Mouse (Mus musculus): ENCODE measurements at regions not wholly inside any gene's neighbourhood (a gene's known extent, or its start where the extent isn't known, plus 50 kb on each side); places are given as distances from the start of the nearest gene placed in this dataset.

- no peak for TF ChIP-seq CTCF (IDR thresholded peaks at IDR 0.05)
- H3K27me3 ChIP-seq: peaks cover 7% of the 10 kb centered on the region
- in situ Hi-C loops (cut with MboI; ENCODE audit: low pct_unique_long_range_greater_than_20kb): no loop called here
- ChIA-PET POLR2A (interaction anchor here (0.6 kb wide), 1 partner anchor 580 kb away, joined by 3 read pairs; no protein-coding TSS in a partner anchor), CTCF (interaction anchor here (1.0 kb wide), 1 partner anchor 28 kb away, joined by 3 read pairs; no protein-coding TSS in a partner anchor)
- no peak for ATAC-seq
- no peak for DNase-seq (ENCODE audit: low read depth, low spot score)
These were observed 119.1 kb downstream of the Ube2e3 start for GRCm38 (mm10) chr2:78986984-78987383.

- ChIA-PET CTCF (interaction anchor here (1.0 kb wide), 1 partner anchor 28 kb away, joined by 3 read pairs; no protein-coding TSS in a partner anchor), POLR2A (interaction anchor here (0.6 kb wide), 1 partner anchor 580 kb away, joined by 3 read pairs; no protein-coding TSS in a partner anchor)
- no peak for ATAC-seq
- H3K27me3 ChIP-seq: peaks cover 5% of the 10 kb centered on the region
- in situ Hi-C loops (cut with MboI; ENCODE audit: low pct_unique_long_range_greater_than_20kb): no loop called here
- no peak for TF ChIP-seq CTCF (IDR thresholded peaks at IDR 0.05)
- DNase-seq (ENCODE audit: low read depth, low spot score): no peak
These were observed 119.5 kb downstream of the Ube2e3 start for GRCm38 (mm10) chr2:78987388-78987787.

- ATAC-seq: no peak
- in situ Hi-C loops (cut with MboI; ENCODE audit: low pct_unique_long_range_greater_than_20kb): no loop called here
- TF ChIP-seq CTCF (IDR thresholded peaks at IDR 0.05): no peak
These were observed 120.3 kb downstream of the Ube2e3 start for GRCm38 (mm10) chr2:78988224-78988623.

GRCm38 (mm10) chr2:78994800-78995555 is 127.1 kb downstream of the Ube2e3 start:
- no peaks in the 10 kb centered on the region for H3K27me3 ChIP-seq
- ATAC-seq (no peak), DNase-seq (ENCODE audit: low read depth, low spot score) (no peak)
- TF ChIP-seq CTCF (IDR thresholded peaks at IDR 0.05): no peak
- ChIA-PET POLR2A (no interaction called here), CTCF (no interaction called here)
- in situ Hi-C loops (cut with MboI; ENCODE audit: low pct_unique_long_range_greater_than_20kb): no loop called here

More at GRCm38 (mm10) chr2:78988224-78988623, 120.3 kb downstream of the Ube2e3 start:
- ChIA-PET POLR2A (no interaction called here), CTCF (no interaction called here)
- H3K27me3 ChIP-seq: peaks cover 4% of the 10 kb centered on the region
- no peak for DNase-seq (ENCODE audit: low read depth, low spot score)

- TF ChIP-seq CTCF (IDR thresholded peaks at IDR 0.05): no peak
- ChIA-PET CTCF (no interaction called here), POLR2A (no interaction called here)
- DNase-seq (ENCODE audit: low read depth, low spot score) (no peak), ATAC-seq (no peak)
- in situ Hi-C loops (cut with MboI; ENCODE audit: low pct_unique_long_range_greater_than_20kb): no loop called here
- peaks cover 3% of the 10 kb centered on the region for H3K27me3 ChIP-seq
These were observed 130.7 kb downstream of the Ube2e3 start for GRCm38 (mm10) chr2:78998637-78999036.

GRCm38 (mm10) chr2:78999410-78999809 is 131.5 kb downstream of the Ube2e3 start:
- POLR2A ChIA-PET: no interaction called here
- ATAC-seq (no peak), DNase-seq (ENCODE audit: low read depth, low spot score) (no peak)
- H3K27me3 ChIP-seq: peaks cover 3% of the 10 kb centered on the region
- CTCF ChIA-PET: no interaction called here
- in situ Hi-C loops (cut with MboI; ENCODE audit: low pct_unique_long_range_greater_than_20kb): no loop called here
- no peak for TF ChIP-seq CTCF (IDR thresholded peaks at IDR 0.05)

GRCm38 (mm10) chr2:79004862-79005261 is 136.9 kb downstream of the Ube2e3 start:
- POLR2A ChIA-PET: no interaction called here
- CTCF ChIA-PET: no interaction called here
- in situ Hi-C loops (cut with MboI; ENCODE audit: low pct_unique_long_range_greater_than_20kb): no loop called here
- DNase-seq (ENCODE audit: low read depth, low spot score) (no peak), ATAC-seq (no peak)
- peaks cover 3% of the 10 kb centered on the region for H3K27me3 ChIP-seq
- TF ChIP-seq CTCF (IDR thresholded peaks at IDR 0.05): no peak

- in situ Hi-C loops (cut with MboI; ENCODE audit: low pct_unique_long_range_greater_than_20kb): no loop called here
- CTCF ChIA-PET: no interaction called here
- TF ChIP-seq CTCF (IDR thresholded peaks at IDR 0.05): no peak
These were observed 140.7 kb downstream of the Ube2e3 start for GRCm38 (mm10) chr2:79008642-79009041.

GRCm38 (mm10) chr2:79009791-79010190 is 141.9 kb downstream of the Ube2e3 start:
- TF ChIP-seq CTCF (IDR thresholded peaks at IDR 0.05): no peak
- no peaks in the 10 kb centered on the region for H3K27me3 ChIP-seq
- in situ Hi-C loops (cut with MboI; ENCODE audit: low pct_unique_long_range_greater_than_20kb): no loop called here
- DNase-seq (ENCODE audit: low read depth, low spot score) (no peak), ATAC-seq (no peak)
- POLR2A ChIA-PET: no interaction called here
- CTCF ChIA-PET: no interaction called here

More at GRCm38 (mm10) chr2:79008642-79009041, 140.7 kb downstream of the Ube2e3 start:
- ATAC-seq: no peak
- H3K27me3 ChIP-seq: no peaks in the 10 kb centered on the region
- no peak for DNase-seq (ENCODE audit: low read depth, low spot score)
- POLR2A ChIA-PET: no interaction called here

GRCm38 (mm10) chr2:79010273-79010672 is 142.3 kb downstream of the Ube2e3 start:
- CTCF ChIA-PET: no interaction called here
- TF ChIP-seq CTCF (IDR thresholded peaks at IDR 0.05): no peak
- ATAC-seq (no peak), DNase-seq (ENCODE audit: low read depth, low spot score) (no peak)
- POLR2A ChIA-PET: no interaction called here
- in situ Hi-C loops (cut with MboI; ENCODE audit: low pct_unique_long_range_greater_than_20kb): no loop called here
- H3K27me3 ChIP-seq: no peaks in the 10 kb centered on the region

GRCm38 (mm10) chr2:79018732-79019423 is 151.0 kb downstream of the Ube2e3 start:
- ChIA-PET POLR2A (no interaction called here), CTCF (interaction anchor here (1.6 kb wide), 1 partner anchor 17 kb away, joined by 5 read pairs; no protein-coding TSS in a partner anchor)
- no peaks in the 10 kb centered on the region for H3K27me3 ChIP-seq
- ATAC-seq (no peak), DNase-seq (ENCODE audit: low read depth, low spot score) (no peak)
- no peak for TF ChIP-seq CTCF (IDR thresholded peaks at IDR 0.05)
- in situ Hi-C loops (cut with MboI; ENCODE audit: low pct_unique_long_range_greater_than_20kb): no loop called here

Measured in Patski (cell line).